Mouse (Mus musculus) yolk sac, embryonic 10.5 days (tissue): ENCODE data around the gene Bmp6.

ENCODE experiments used
- DNase-seq: peaks from one replicate; pipeline ENCODE4 v3.0.0-alpha.2; 2017; ENCODE audit warnings: low spot score

The Bmp6 gene

DNA sequence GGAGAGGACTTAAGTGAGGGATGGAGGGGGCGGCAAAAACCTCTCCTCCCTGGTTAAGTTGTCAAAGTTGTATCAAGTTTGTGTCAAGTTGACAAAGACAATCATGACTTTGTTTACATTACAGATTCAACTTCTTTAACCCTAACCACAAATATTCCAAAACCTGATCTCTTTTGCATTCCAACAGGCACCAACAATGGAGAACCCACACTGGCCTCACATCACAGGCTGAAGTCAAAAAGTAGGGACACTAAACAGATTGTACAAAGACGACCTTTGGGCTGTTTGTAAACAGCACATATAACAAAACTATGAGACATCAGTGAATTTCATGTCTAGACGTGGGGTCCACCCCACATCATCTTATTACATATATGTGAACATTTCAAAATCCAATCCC is 170.9 kb downstream of the Bmp6 start:
- no peak for DNase-seq

DNA sequence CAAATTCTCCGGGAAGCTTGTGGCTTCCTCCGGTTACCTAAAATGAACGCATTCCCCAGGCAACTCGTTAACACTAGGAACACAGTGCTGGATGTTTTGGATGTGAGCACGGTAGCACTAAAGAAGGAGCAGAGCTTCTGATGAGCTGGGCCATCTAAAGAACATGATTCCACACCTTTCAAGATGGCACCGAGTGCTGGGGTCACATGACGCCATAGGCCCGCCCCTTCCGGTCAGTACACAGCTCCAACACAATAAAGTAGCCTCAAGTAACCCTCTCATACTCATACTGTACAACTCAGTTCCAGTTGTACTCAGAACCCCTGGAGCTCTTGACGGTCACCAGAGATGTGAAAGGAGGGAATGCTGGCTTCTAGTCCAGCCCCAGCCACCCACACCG is 171.7 kb downstream of the Bmp6 start:
- no peak for DNase-seq

DNA sequence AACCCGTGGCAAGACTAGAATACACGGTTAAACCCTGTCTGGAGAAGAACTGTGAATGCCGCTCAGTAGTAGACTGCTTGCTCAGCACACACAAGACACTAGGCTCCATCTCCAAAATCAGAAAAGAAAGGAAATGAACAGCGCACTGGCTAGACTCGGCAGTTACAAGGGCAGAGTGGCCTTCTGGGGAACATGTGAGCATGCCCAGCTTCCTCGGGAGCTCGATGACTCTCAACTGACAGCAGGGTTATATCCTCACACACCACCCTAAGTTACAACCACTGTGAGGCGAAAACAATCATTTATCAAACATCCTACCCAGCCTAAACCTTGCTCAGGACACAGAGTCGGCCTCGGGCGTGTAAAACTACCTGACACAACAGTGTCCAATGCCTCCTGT is 175.4 kb downstream of the Bmp6 start:
- no peak for DNase-seq

- no peak for DNase-seq
Observed at GRCm38 (mm10) chr13:38522056-38522654, 177.2 kb downstream of the Bmp6 start.

GRCm38 (mm10) chr13:38523231-38523630 is 178.3 kb downstream of the Bmp6 start:
- no peak for DNase-seq

GRCm38 (mm10) chr13:38525261-38525660 is 180.4 kb downstream of the Bmp6 start:
- DNase-seq = no peak

DNA sequence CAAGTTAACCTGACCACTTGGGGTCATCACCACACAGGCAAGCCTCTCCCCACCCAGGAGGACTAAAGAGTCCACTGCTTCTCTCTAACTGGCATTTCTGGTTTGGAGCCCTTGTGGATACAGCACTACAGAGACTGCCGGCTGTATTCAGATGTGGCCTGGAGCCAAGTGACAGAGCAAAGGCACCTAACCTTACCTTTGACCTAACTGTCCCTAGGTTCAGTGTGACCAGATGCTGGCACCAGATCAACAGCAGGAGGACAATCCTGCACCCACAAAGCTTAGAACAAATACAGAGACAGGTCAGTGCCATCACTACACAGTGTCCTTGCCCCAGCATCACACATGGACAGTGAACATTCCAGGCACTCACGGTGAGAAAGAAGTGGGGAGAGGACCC is 181.2 kb downstream of the Bmp6 start:
- DNase-seq = no peak

DNA sequence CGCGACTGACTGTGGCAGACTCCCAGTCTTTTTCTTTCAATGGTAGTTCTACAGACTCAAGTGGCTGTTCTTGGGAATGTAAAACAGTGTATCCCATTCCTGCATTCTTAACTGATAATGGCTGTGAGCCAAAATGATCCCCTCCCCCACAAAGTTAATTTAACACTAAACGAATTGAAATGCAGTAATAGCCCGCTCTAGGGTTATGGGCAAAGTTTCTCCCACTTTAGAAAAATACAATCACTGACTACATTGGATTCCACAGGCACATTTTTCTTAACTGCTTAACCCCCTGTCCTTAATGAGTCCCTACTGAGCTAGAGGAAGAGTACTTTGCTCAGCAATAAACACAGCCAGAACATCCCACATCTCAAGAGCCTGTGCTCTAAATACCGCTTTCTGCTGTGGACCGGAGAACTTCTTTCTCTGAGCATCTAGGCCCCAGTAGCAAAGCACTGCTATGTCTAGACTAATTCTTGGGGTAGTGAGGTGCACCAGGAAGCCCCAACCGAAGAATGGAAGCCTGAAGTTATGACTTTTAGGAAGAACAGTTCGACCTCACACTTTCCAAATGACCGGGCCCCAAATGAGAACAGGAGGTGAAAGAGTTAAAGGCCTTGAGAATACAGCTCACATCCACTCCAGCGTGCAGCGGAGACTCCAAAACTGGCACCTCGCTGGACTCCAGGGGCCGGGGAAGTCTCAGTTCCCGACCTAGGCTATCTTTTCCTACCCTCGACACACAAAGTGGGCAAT is 182.3 kb downstream of the Bmp6 start:
- DNase-seq = peak; percentile 37

DNA sequence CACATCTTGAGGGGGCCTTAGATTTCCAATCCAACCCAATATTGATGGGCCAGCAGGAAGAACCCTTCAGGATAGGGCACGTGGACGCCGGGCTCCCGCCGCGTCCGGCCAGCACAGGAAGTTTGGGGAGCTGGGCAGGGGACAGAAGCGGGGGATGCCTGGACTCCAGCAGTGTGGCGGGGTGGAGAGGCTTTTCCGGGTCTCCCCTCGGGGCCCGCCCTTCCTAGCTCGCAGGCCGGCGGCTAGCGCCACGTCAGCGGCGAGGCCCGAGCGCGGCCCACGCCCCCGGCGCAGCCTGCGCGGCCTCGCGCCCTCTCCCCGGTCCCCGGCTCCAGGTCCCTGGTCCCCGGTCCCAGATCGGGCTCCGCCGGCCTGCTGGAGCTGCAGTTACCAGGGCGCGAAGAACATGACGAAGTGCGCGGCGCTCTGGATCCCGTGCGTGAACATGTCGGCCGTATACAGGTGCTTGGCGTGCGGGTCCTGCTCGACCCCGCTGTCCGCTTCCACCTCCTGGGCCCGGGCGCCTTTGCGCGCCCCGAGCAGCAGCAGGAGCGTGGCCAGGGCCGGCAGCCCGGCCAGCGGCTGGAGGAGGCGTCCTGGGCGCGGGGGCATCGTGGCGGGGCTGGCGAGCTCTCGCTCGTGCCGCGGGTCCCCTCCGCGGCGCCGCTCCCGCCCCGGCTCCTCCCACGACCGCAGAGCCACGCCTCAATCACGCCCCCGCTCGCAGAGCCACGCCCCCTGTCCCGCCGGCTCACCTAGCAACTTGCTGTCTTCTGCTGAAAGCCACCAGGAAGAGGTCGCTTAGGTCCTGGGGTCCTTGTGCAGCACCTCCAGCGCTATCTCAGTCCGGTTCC is 183.1 kb downstream of the Bmp6 start:
- peak; percentile 89 for DNase-seq

DNA sequence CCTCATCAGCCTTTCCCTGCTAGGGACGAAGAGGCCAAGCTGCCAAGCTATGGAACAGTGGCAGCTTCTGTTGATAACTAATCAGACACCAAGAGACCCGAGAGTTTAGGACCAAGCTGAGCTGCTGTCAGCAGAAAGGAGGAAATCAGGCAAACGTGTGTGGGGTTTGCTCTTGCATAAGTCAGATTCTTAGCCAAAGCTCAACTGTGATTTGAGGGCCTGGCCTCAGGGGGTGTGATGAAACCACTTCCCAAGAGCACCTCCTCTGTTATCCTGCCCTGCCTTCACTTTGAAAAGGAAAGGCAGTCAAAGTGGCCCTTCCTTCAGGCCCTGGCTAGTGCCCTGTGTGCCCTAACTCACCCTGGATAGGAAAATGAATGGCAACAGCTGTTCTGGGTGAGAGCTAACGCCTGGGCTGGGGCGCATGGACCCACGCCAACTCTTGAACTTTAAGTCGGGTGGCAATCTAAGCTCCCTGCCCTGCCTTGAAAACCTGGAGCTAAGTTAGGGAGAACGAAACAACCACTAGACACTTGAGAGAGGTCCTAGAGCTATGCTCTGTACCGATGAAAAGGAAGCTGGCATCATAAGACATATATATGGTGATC is 183.9 kb downstream of the Bmp6 start, which contains the start of gene Txndc5:
Txndc5 (minus strand) TSS at position 138 of the 608 bp plus-strand sequence.
- no peak for DNase-seq

- DNase-seq = no peak
Observed at GRCm38 (mm10) chr13:38529576-38529975, 184.7 kb downstream of the Bmp6 start.

DNA sequence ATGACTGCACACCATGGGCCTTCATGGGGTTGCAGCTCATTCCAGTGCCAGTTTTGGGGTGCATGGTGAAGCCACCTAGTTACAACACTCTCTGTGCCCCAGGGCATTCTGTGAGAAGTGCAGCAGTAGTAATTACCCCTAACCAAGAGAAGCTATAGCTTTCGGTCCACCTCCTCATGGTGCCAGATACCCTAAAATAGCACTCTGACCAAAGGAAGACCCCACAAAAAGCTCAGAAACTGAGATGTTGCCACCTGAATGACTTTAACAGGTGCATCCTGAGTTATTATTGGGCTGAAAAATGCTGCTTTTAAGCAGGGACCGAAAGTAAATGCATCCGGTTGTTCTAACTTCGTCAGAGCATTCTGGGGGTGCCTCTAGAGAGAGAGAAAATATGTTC is 186.6 kb downstream of the Bmp6 start:
- DNase-seq = no peak

DNA sequence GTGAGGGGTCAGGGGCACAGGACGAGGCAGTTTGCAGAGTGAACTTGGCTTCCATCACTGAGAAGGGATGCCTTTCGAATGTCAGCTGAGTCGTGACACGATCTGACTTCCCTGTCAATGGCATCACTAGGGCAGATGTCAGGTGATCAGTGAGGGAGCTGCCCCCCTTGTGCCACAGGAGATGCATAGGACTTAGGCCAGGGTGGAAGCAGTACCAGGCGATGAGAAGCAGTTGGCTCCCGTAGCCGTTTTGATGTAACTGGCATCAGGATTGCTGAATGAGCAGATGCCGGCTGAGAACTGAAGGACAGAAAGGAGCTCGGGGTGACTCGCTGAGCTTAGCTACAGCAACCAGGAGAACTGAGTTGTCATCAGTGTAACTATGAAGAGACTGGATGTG is 188.6 kb downstream of the Bmp6 start:
- DNase-seq = no peak

GRCm38 (mm10) chr13:38534016-38534415 is 189.1 kb downstream of the Bmp6 start:
- no peak for DNase-seq

GRCm38 (mm10) chr13:38534731-38535130 is 189.8 kb downstream of the Bmp6 start:
- no peak for DNase-seq

DNA sequence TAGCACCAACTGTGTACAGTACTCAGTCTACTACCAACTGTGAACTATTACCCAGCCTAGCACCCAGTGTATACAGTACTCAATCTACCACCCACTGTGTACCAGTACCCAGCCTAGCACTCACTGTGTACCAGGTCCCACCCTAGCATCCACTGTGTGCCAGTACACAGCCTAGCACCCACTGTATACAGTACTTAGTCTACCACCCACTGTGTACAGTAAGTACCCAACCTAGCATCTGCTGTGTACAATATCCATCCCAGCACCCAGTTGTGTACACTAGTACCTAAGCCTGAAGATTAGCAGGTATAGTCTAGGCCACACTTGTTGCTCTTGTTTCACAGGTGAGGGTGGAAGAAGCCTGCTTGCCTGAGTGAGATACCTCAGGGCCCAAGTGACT is 192.6 kb downstream of the Bmp6 start:
- DNase-seq = no peak

- DNase-seq = no peak
Observed at GRCm38 (mm10) chr13:38539192-38539900, 194.4 kb downstream of the Bmp6 start.

GRCm38 (mm10) chr13:38543455-38544125 is 198.7 kb downstream of the Bmp6 start:
- no peak for DNase-seq

GRCm38 (mm10) chr13:38544769-38545445 is 200.0 kb downstream of the Bmp6 start:
- no peak for DNase-seq

DNA sequence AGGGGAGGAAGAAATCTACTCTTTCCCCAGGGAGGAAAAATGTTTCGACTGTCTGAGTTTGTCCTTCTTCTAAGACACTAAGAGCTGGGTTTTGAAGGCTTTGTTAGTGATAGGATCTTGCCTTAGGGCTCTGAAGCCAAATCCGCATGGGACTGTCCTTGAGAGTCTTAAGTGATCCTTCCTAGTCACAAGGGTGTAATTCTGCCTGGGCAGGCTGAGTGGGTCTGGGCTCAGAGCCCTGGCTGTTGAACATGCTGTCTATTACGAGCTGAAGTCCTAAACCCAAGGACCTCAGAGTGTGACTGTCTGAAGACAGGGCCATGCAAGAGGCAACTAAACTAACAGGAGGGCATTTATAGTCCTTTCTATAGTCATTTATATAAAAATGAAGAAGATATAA is 200.6 kb downstream of the Bmp6 start:
- DNase-seq = no peak

GRCm38 (mm10) chr13:38546754-38547153 is 201.8 kb downstream of the Bmp6 start:
- DNase-seq = no peak
